In the genomic region with DNA sequence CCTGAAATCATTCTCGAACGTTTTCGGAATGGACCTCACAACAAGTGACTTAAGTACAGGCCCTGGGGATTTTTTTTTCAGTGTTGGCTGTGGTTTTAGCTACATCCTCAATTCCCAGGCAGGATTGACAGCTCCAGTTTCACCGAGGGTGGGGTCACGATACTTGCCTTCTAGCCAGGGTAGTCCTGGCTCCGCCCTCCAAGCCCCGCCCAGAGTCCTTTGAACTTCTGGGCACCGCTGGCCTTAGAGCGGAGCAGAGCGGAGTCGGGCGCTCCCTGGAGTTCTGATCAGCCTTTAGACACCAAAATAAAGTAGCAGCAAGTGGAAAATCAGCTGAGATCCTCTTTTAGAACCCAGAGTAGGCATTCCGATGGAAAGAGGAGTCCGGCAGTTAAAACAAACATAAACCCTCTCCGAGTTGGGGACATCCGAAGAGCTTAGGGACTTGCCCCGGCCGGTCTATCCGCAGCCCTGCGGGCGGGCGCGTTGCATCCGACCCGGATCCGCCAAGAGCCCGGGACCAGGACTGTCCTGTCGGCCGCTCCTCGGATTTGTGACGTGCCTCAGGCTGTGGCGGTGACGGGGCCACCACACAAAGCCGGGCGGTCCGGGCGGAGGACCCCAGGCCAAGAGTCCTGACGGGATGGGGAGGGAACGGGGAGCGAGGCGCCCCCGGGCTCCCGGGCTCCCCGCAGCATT, we compare ENCODE assay signal across 7 mouse cellular contexts. TPM values are rescaled to one million over a fixed set of nuclear protein-coding genes. Genes with fewer than 3 reads are reported as not detected.
DNase-seq lines count a peak whose midpoint lies in the region; ATAC-seq and TF ChIP-seq lines count a peak whose summit lies in the region.

No protein-coding gene starts in this region.

- H3K27me3 ChIP-seq in intestine, postnatal 0 days (replicated peaks; ENCODE audit: control insufficient read depth, insufficient read depth, low read length): no peaks in the 10 kb centered on the region
- peaks cover 67% of the 10 kb centered on the region for H3K27me3 ChIP-seq in midbrain, embryonic 10.5 days (ENCODE audit: low read depth, poor library complexity, severe bottlenecking)

- H3K9me3 ChIP-seq in intestine, postnatal 0 days (ENCODE audit: control insufficient read depth): no peaks in the 10 kb centered on the region
- H3K9me3 ChIP-seq in midbrain, embryonic 10.5 days (replicated peaks): no peaks in the 10 kb centered on the region

- peak overlapping the region; percentile 90 for H3K4me2 ChIP-seq in intestine, postnatal 0 days (replicated peaks; ENCODE audit: low read depth)

- under 1% methylated on average over 43 of the region's 44 CpGs for WGBS in intestine, postnatal 0 days
- under 1% methylated on average over 44 of the region's 44 CpGs for WGBS in midbrain, embryonic 10.5 days

- peak; percentile 47 for TF ChIP-seq CTCF in intestine, postnatal 0 days (IDR thresholded peaks at IDR 0.05; ENCODE audit: low read depth)

- peaks cover 7% of the 10 kb centered on the region; the same call in 1 of the 2 replicates for H3K4me1 ChIP-seq in intestine, postnatal 0 days (replicated peaks; ENCODE audit: control insufficient read depth, insufficient read depth, low read length)
- H3K4me1 ChIP-seq in midbrain, embryonic 10.5 days: peaks cover 43% of the 10 kb centered on the region

- peak; percentile 85 for ATAC-seq in intestine, postnatal 0 days

- H3K36me3 ChIP-seq in intestine, postnatal 0 days (ENCODE audit: control insufficient read depth, insufficient read depth): no peaks in the 10 kb centered on the region
- no peaks in the 10 kb centered on the region for H3K36me3 ChIP-seq in midbrain, embryonic 10.5 days

- peak overlapping the region; percentile 62 for H3K4me3 ChIP-seq in intestine, postnatal 0 days (ENCODE audit: low read depth, low read length)
- peak overlapping the region; percentile 79 for H3K4me3 ChIP-seq in midbrain, embryonic 10.5 days

- peak overlapping the region; percentile 82 for H3K9ac ChIP-seq in intestine, postnatal 0 days (ENCODE audit: low read depth, low read length)

- intact Hi-C loops in left cerebral cortex, postnatal 36 days (cut with DNase I): no loop called here

- peak overlapping the region; percentile 96 for H3K27ac ChIP-seq in intestine, postnatal 0 days (ENCODE audit: low read depth, low read length)
- peak overlapping the region; percentile 96 for H3K27ac ChIP-seq in midbrain, embryonic 10.5 days (replicated peaks)

- DNase-seq in adrenal gland, adult 8-10 months: peak; percentile 93
- peak; percentile 90 for DNase-seq in embryo, embryonic 9.5 days (ENCODE audit: extremely low spot score)
- DNase-seq in gastrocnemius, postnatal 4 days (ENCODE audit: low spot score in 2 of 2): peak; percentile 77 to 92
- DNase-seq in left cerebral cortex, postnatal 36 days (ENCODE audit: low spot score in 2 of 2): peak; percentile 52 to 72
- DNase-seq in midbrain, embryonic 10.5 days (ENCODE audit: low spot score): peak; percentile 88
- DNase-seq in right cerebral cortex, postnatal 36 days (ENCODE audit: low spot score in 2 of 2): peak; percentile 54 to 73

RNA-seq across cellular contexts. Expression of gene Ttc7, which starts 0.5 kb away (rescaled TPM):
- total RNA-seq in adrenal gland, adult 8-10 months (2022): 10 to 100 TPM; 13.5 to 18.6 (median 15.2) TPM
- 10 to 100 TPM; 13.3 to 16.2 TPM for total RNA-seq in gastrocnemius, postnatal 4 days (2021)
- 61.7 and 69.2 TPM in 2 replicates for polyA plus RNA-seq in intestine, postnatal 0 days (2015; fragmentation: Nextera tagmentation; extraction: Ambion mirVana)
- 10 to 100 TPM; 13.1 to 14.7 TPM for total RNA-seq in left cerebral cortex, postnatal 36 days (2021)
- polyA plus RNA-seq in midbrain, embryonic 10.5 days (2016; fragmentation: Nextera tagmentation; extraction: Ambion mirVana): 3.5 and 5.4 TPM in 2 replicates

RNA-seq across cellular contexts. Expression of gene Mcfd2, which starts 16.4 kb away (rescaled TPM):
- total RNA-seq in adrenal gland, adult 8-10 months (2022): 100 to 1,000 TPM; 212 to 358 (median 282) TPM
- 10 to 100 TPM; 33.6 to 39.3 TPM for total RNA-seq in gastrocnemius, postnatal 4 days (2021)
- 220 and 231 TPM in 2 replicates for polyA plus RNA-seq in intestine, postnatal 0 days (2015; fragmentation: Nextera tagmentation; extraction: Ambion mirVana)
- total RNA-seq in left cerebral cortex, postnatal 36 days (2021): 10 to 100 TPM; 50.3 to 55.8 TPM
- 79.7 and 86.6 TPM in 2 replicates for polyA plus RNA-seq in midbrain, embryonic 10.5 days (2016; fragmentation: Nextera tagmentation; extraction: Ambion mirVana)

Comparison
In these comparisons a context has a peak if more than half of its experiments do, and no peak if none do; other contexts are left out.
1. Peak in every context shown above with its lines: DNase-seq, ATAC-seq, H3K4me3 ChIP-seq and H3K27ac ChIP-seq.